Mouse (Mus musculus) spleen, adult 2 months (tissue): Measurements from ENCODE around the gene Atp5e.

Experiments used
- CTCF ChIP-seq: fragments of 200-500 bp; IDR thresholded peaks from 2 replicates; pipeline ENCODE4 v1.5.1; 2011; ENCODE audit warnings: mild to moderate bottlenecking, inconsistent platforms; ENCODE audit not compliant: insufficient read depth, insufficient read length, insufficient replicate concordance; ENCODE audit errors: extremely low read depth
- POLR2A ChIP-seq: fragments of 200-500 bp; IDR thresholded peaks from 2 replicates; pipeline ENCODE4 v1.6.1; 2011; ENCODE audit warnings: low read depth, low read length, inconsistent platforms

GRCm38 (mm10) chr2:174439961-174440360 lies 23.9 kb downstream of the Atp5e start:
- no peak for TF ChIP-seq CTCF
- no peak for TF ChIP-seq POLR2A
